Mouse (Mus musculus) yolk sac, embryonic 10.5 days (tissue): ENCODE data around the gene Id4.

ENCODE experiments used
- DNase-seq: peaks from one replicate; pipeline ENCODE4 v3.0.0-alpha.2; 2017; ENCODE audit warnings: low spot score

Id4 gene

DNA sequence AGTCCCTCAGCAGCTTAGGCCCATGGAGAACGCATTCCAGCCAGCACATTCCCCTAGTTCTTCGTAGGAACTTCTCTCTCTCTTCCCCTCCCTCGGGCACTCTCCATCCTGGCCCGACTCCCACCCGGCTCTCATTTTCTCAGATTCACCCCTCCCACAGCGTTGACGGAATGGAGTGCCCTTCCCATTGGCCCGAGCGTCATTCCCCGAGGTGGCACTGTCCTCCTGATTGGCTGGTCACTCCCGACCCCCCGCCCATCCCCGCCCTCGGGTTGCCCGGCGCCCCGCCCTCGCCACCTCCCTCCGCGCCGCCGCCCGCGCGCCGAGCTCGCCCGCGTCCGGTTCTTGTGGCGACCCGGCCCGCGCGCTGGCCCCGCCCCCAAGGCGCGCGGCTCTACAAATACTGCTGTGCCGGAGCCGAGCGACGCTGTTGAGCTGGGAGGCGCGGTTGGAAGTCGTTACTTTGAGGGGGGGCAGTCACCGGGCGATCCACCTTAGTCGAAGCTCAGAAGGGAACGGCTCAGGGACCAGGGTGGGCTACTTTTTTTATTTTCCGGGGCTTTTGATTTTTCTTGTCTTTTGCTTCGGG is at the start of gene Id4:
TSS of gene Id4 (plus strand) at position 539 of the 589 bp plus-strand sequence.
- peak; percentile 95 for DNase-seq

DNA sequence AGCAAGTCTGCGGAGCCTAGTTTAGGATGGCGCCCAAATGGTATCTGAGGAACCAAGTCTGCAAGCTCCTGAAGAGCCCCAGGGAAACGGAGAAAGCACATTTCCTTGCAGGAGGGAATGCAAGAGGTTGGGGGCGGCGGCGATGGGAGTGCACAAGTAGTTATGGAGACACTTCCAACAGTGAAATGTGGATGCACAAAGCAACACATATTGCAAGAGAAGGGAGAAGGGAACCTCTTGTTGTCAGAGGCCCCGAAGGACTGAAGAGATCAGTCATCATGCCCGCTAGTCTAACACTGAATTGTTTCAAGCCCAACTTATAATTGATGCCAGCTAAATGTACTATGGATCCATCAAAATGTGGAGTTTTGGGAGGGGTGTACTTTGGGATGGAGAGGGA is 33.9 kb upstream of the Id4 start:
- DNase-seq: no peak

GRCm38 (mm10) chr13:48227712-48228111 is 33.3 kb upstream of the Id4 start:
- peak; percentile 92 for DNase-seq

GRCm38 (mm10) chr13:48228114-48228513 is 32.9 kb upstream of the Id4 start:
- no peak for DNase-seq

- no peak for DNase-seq
Measured at GRCm38 (mm10) chr13:48230996-48231395, 30.0 kb upstream of the Id4 start.

DNA sequence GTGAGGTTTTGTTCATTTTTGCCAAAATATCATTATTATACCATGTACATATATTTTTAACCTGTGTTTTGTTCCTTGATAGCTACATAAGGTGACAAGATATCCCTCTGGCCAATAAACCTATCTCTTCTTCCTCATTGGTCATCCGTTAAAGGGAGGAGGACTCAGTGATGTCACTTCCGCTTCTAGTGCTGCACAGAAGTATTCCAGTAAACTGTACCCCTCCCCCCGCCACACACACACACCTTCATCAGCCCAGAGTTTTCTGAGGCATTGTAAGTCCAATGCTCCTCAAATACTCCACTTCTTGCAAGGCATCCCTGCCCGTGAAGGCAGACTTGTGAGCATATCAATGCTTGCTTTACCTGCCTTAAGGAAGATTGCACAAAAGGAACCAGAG is 24.6 kb upstream of the Id4 start:
- DNase-seq: no peak

GRCm38 (mm10) chr13:48236865-48237264 is 24.2 kb upstream of the Id4 start:
- no peak for DNase-seq

GRCm38 (mm10) chr13:48237516-48237915 is 23.5 kb upstream of the Id4 start:
- DNase-seq: peak; percentile 10

DNA sequence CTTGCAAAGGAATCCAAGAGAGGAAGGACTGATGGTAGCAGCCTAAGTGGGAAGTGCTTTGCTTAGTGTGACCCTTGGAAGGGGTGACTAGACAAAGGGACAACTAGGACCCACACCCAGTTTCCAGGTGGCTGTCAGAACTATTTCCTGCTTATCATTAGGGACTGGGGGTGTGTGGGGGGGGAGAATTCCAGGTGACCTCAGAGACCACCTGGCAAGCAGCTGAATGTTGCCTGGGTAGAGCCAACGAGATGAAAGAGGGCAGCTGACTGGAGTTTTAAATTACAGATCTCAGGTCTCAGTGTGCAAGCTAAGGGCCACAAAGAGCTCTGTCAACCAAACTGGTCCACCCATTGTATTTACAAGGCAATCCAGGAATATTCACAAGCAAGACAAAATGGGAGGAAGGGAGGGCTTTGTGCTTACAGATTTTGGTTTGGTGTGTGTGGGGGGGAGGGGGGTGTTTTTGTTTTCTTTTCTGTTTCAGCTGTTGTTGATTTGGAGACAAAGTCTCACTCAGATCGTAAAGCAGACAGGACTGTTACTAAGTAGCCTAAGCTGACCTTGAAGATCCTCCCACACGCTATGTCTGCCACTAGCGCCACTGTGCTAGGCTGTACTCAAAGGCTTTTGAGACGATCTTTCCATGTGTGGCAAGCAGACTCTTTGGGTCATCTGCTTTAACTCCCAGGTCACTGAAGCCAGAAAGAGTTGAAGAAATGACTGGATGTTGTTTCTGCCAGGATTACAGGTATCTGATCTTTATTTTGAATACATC is 15.6 kb upstream of the Id4 start:
- DNase-seq: no peak

- DNase-seq: no peak
Measured at GRCm38 (mm10) chr13:48252559-48252958, 8.5 kb upstream of the Id4 start.

DNA sequence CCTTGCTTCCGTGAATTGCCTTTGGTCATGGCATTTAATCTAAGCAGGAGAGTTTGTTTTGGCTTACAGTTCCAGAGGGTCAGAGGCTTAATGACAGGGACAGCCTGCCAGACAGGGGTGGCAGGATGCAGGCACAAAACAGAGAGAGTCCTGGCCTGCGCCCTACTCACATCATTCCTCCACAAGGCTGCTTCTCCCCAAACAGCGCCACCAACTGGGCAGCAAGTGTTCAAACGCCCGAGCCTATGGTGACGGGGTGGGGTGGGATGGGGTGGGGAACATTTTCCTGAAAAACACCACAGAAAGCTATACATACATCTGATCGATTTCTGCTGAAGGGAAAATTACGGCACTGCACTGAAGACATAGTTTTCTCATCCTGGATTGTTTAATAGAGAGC is 6.0 kb upstream of the Id4 start:
- DNase-seq: no peak

- peak; percentile 55 for DNase-seq
Measured at GRCm38 (mm10) chr13:48261341-48262221, 553 bp downstream of the Id4 start.

GRCm38 (mm10) chr13:48262451-48262969 is 1.5 kb downstream of the Id4 start:
- peak; percentile 8 for DNase-seq

DNA sequence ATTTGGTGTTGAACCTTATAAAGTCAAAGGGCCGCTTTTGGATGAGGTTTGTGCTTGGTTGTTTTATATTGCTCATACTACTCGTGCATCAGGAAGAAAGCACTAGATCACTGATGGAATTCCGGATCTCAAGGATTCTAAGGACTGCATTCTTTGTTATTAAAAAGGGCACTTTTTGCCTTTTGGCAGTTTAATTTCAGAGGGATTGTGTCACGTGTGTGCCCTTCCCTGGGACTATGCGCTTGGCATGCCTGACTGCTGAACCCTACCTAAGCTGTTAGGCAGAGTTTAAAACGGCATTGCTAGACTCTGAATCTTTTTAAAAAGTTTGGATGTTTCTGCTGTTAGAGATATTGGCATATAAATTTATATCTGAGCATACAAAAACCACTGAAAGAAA is 4.0 kb downstream of the Id4 start:
- DNase-seq: no peak

DNA sequence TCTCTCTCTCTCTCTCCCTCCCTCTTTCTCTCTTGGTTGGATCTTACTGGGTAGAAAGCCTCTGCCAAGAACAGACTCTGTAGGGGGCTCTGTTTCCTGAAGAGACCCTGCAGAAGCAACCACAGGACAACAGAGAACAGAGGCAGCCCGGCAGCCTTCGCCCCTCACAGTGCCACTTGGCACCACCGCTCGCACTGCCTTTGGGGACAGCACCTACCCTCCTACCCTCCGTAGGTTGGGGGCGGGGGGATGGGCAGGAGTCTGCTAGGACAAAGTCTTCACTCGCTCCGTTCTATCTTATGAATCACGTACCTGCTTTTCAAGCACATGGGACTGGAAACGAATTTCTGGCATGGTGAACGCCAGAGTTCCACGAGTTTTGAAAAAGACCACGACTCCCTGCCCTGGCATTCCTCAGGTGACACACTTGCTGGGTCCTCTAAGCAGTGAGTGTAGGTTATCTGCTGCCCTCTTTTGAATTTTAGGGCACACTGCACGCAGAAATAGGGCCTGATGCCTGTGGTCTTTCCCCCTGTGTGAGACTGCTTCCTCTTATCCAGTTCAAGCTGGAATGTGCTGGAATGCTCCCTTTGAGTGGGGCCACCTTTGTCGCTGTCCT is 12.5 kb downstream of the Id4 start:
- DNase-seq: peak; percentile 10

- DNase-seq: no peak
Measured at GRCm38 (mm10) chr13:48274107-48274506, 13.1 kb downstream of the Id4 start.

DNA sequence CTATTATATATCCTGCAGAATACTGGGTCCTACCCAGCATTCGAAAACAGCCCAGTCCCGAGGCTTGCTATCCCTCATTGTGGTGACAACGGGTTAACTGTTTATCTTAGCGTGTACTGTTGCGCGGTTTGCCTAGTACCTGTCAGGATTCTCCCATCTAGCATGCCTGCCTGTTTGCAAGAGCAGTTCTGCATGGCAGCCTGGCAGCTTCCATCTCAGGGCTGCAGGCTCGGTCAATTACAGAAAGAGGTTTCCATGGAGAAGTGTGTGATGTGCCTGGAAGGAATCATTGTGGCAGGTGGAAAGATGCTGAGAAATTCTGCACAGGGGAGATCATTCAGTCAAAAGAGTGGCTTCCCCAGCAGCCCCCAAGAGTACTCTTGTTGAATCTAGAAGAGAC is 16.0 kb downstream of the Id4 start:
- DNase-seq: no peak

DNA sequence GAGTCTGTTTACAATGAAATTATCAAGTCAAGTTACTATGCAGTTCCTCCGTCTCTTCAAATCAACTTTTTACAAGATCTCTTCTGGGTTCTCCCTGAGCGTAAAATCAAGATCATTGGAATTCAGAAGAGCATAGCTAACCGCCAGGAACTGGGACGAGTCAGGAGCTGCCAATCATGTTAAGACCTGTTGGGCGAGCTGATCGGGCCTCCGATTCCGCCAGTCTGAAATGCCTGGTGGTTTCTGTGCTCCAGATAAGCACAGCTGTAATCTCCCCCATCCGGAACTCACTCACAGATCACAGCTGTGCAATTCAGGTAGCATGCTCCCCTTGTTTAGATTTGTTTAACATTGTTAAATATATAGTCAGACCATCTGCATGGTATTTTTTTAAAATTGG is 23.4 kb downstream of the Id4 start:
- no peak for DNase-seq

DNA sequence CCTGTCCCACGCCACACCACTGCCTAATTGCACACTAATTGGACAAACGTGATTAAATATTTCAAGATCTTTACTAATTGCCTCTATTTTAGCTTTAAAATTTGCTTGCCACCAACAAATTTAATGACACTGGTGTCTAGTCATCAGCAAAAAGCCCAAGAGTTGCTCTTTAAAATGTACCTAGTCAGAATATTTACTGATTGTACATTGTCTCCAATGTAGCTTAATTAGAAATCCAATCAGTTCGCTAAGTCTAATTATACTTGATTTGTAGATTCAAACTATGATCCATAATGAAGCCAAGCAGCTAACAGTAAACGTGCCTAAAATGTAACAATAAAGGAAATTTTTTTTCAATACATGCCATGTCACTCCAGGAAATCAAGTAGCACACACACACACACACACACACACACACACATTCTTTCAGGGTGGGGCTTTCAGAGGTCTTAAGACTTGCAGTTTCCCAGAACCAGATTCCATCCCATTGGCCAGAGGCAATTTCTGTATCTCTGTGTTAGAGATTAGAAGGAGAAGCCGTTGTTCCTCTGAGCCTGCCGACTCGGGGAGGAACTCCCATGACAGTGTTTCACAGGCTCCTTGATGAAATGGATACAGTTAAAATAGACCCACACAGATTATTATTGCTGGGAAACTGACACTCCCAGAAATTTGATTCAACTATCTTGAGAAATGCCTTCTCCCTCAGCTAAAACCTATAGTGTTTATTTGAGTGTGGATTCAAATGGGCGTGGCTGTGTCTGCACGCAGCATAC is 24.1 kb downstream of the Id4 start:
- DNase-seq: no peak

GRCm38 (mm10) chr13:48290427-48290826 is 29.4 kb downstream of the Id4 start:
- no peak for DNase-seq

DNA sequence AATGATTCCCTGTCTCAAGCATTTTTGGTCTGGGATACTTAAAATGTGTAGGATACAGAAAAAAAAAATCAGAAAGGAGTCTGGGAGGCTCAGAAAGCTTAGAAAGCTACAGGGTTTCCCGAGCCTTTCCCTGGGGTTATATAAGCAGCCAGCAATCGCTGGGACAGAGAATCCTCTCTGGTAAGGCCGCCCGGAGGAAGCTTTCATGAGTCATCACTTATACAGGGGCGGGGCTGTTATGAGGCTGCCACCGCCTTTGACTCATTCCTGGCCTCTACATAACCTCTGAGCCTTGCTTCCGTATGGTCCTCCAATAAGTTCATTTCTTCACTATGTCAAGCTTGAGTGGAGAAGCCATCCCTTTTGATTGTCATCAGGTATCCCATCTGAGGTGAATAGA is 53.5 kb downstream of the Id4 start:
- no peak for DNase-seq
